Mouse (Mus musculus) G1E (cell line): ENCODE results near the gene Pfn1.

Experiments used
- CTCF ChIP-seq: IDR thresholded peaks from 2 replicates; pipeline ENCODE4 v1.5.1; 2012; ENCODE audit warnings: low read depth, low read length, inconsistent platforms, mixed read lengths
- GATA1 ChIP-seq: IDR thresholded peaks from 2 replicates; pipeline ENCODE4 v1.6.1; 2012; ENCODE audit warnings: borderline replicate concordance, low read length, inconsistent platforms, mixed read lengths

GRCm38 (mm10) chr11:70646691-70647650 is 7.5 kb downstream of the Pfn1 start, which contains the start of the genes Rnf167 and Slc25a11:
- TF ChIP-seq CTCF (no peak), GATA1 (no peak)
